ENCODE assay signal across 8 mouse cellular contexts in genomic region chr1:119034163-119034705, GRCm38 (mm10). TPM values are rescaled to one million over a fixed set of nuclear protein-coding genes. Genes with fewer than 3 reads are reported as not detected.
DNase-seq lines count a peak whose midpoint lies in the region; ATAC-seq lines count a peak whose summit lies in the region.
"Had no signal": no experiment of that assay in that cellular context is flagged by ENCODE, and none has a peak within 500 bp of the region (broad histone marks: within the 10 kb centered on the region; RNA-seq: fewer than 3 reads in every experiment).

No protein-coding gene starts in this region.

- peak overlapping the region; percentile 15; the same call in 1 of the 2 replicates for H3K4me3 ChIP-seq in forebrain, embryonic 10.5 days
- H3K4me3 ChIP-seq in intestine, embryonic 16.5 days (ENCODE audit: low read length), result no peak overlapping the region
- no peak overlapping the region for H3K4me3 ChIP-seq in neural tube, embryonic 15.5 days (replicated peaks)

- H3K4me2 ChIP-seq in intestine, embryonic 16.5 days (ENCODE audit: low read depth, low read length), result peak overlapping the region; percentile 32
- no peak overlapping the region for H3K4me2 ChIP-seq in neural tube, embryonic 15.5 days

- DNase-seq in left cerebral cortex, postnatal 36 days (ENCODE audit: low spot score in 2 of 2), result peak; percentile 71 to 73
- DNase-seq in left cerebral cortex, adult 18-20 months (ENCODE audit: low spot score in 2 of 2), result no peak
- no peak for DNase-seq in forebrain, embryonic 10.5 days (ENCODE audit: extremely low spot score, low spot score)
- no peak for DNase-seq in gastrocnemius, adult 18-20 months (ENCODE audit: low spot score)
- DNase-seq in adrenal gland, adult 2 months, result no peak

- peaks cover 57% of the 10 kb centered on the region for H3K36me3 ChIP-seq in forebrain, embryonic 10.5 days (replicated peaks)
- no peaks in the 10 kb centered on the region for H3K36me3 ChIP-seq in intestine, embryonic 16.5 days (ENCODE audit: control insufficient read depth, insufficient read depth, low read length)
- H3K36me3 ChIP-seq in neural tube, embryonic 15.5 days, result no peaks in the 10 kb centered on the region

- H3K4me1 ChIP-seq in forebrain, embryonic 10.5 days, result peaks cover 62% of the 10 kb centered on the region
- H3K4me1 ChIP-seq in intestine, embryonic 16.5 days (ENCODE audit: control insufficient read depth, insufficient read depth, low read length), result peaks cover 32% of the 10 kb centered on the region
- peaks cover 14% of the 10 kb centered on the region for H3K4me1 ChIP-seq in neural tube, embryonic 15.5 days

- 42% methylated on average over 13 of the region's 13 CpGs for WGBS in forebrain, embryonic 10.5 days
- 41% methylated on average over 13 of the region's 13 CpGs for whole genome bisulfite sequencing in intestine, embryonic 16.5 days
- 28% methylated on average over 13 of the region's 13 CpGs for WGBS in neural tube, embryonic 15.5 days

- peak overlapping the region; percentile 2; the same call in 1 of the 2 replicates for H3K9ac ChIP-seq in intestine, embryonic 16.5 days (ENCODE audit: low read depth, low read length)
- no peak overlapping the region for H3K9ac ChIP-seq in neural tube, embryonic 15.5 days (replicated peaks)
- H3K9ac ChIP-seq: liver, embryonic 14.5 days had no signal

- no peaks in the 10 kb centered on the region for H3K9me3 ChIP-seq in forebrain, embryonic 10.5 days
- no peaks in the 10 kb centered on the region for H3K9me3 ChIP-seq in intestine, embryonic 16.5 days (ENCODE audit: control insufficient read depth, low read length)
- H3K9me3 ChIP-seq in neural tube, embryonic 15.5 days (replicated peaks), result no peaks in the 10 kb centered on the region

- intact Hi-C loops in left cerebral cortex, postnatal 36 days (cut with DNase I), result loop anchor here (5.0 kb wide), 1 partner anchor 127 kb away; no protein-coding TSS in a partner anchor

- ATAC-seq in intestine, embryonic 16.5 days, result no peak; the same call in 1 of the 2 replicates
- no peak for ATAC-seq in neural tube, embryonic 15.5 days (ENCODE audit: low FRiP score)

- no peaks in the 10 kb centered on the region for H3K27me3 ChIP-seq in forebrain, embryonic 10.5 days (ENCODE audit: poor library complexity, severe bottlenecking)
- H3K27me3 ChIP-seq in intestine, embryonic 16.5 days (replicated peaks; ENCODE audit: control insufficient read depth, insufficient read depth, low read length), result no peaks in the 10 kb centered on the region
- no peaks in the 10 kb centered on the region for H3K27me3 ChIP-seq in neural tube, embryonic 15.5 days (replicated peaks)

- peak overlapping the region; percentile 86 for H3K27ac ChIP-seq in forebrain, embryonic 10.5 days
- H3K27ac ChIP-seq in intestine, embryonic 16.5 days (ENCODE audit: low read length), result peak overlapping the region; percentile 97
- H3K27ac ChIP-seq in neural tube, embryonic 15.5 days (replicated peaks), result peak overlapping the region; percentile 80
- H3K27ac ChIP-seq: liver, embryonic 14.5 days had no signal

RNA-seq across cellular contexts. Expression of gene Gli2, which starts 19.2 kb away (rescaled TPM):
- 1 to 10 TPM; 3.2 to 4.8 TPM for total RNA-seq in left cerebral cortex, postnatal 36 days (2021)
- 1 to 10 TPM; 2.5 to 3.1 TPM for total RNA-seq in left cerebral cortex, adult 18-20 months (2021)
- 12.9 and 13.0 TPM in 2 replicates for polyA plus RNA-seq in forebrain, embryonic 10.5 days (2016; fragmentation: Nextera tagmentation; extraction: Ambion mirVana)
- polyA plus RNA-seq in intestine, embryonic 16.5 days (2015; fragmentation: Nextera tagmentation; extraction: Ambion mirVana), result 4.4 and 5.4 TPM in 2 replicates
- polyA plus RNA-seq in neural tube, embryonic 15.5 days (2015; fragmentation: Nextera tagmentation; extraction: Ambion mirVana), result 1.6 and 3.1 TPM in 2 replicates
- 1 to 10 TPM in 1 of 2 experiments, under 1 TPM in 1; 0.78 to 1.1 TPM for total RNA-seq in gastrocnemius, adult 18-20 months (2021)
- 1 to 10 TPM; 1.0 to 1.5 TPM for total RNA-seq in adrenal gland, adult 2 months (2021)
- polyA plus RNA-seq in adrenal gland, adult 2 months (2012; rRNA removed), result 1.2 and 1.6 TPM in 2 replicates

Comparison
In these comparisons a context has a peak if more than half of its experiments do, and no peak if none do; other contexts are left out.
1. DNase-seq: peak in left cerebral cortex, postnatal 36 days (2 of 2); none in left cerebral cortex, adult 18-20 months (0 of 2), forebrain, embryonic 10.5 days (single experiment), gastrocnemius, adult 18-20 months (single experiment) and adrenal gland, adult 2 months (single experiment).
2. Peak in every context shown above with its lines, with median percentiles within 50 percentile points of each other: H3K27ac ChIP-seq.